Mouse (Mus musculus): ENCODE measurements at regions not wholly inside any gene's neighbourhood (a gene's known extent, or its start where the extent isn't known, plus 50 kb on each side); places are given as distances from the start of the nearest gene placed in this dataset.

DNA sequence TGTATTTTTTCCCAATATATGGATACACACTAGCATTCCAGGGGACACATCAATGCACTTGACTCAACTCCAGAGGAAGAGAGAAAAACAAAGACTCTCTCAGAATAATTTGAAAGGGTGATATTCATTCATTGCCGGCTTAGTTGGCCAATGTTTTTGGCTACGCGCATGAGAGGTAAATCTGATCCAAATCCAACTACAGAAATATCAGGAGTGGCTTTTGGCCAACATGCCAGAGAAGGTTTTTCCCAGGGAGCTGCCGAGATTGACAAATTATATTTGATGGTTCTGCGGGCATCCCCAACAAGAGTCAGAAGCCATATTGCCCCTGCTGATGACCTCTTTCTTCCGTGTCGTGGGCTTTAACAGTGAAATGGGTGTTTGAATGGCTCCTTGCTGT lies 135.3 kb downstream of the Cox18 start:
- Histone ChIP-seq H3K27ac (ENCODE audit: insufficient read depth, low read depth, low read length, poor library complexity, severe bottlenecking) (no peak overlapping the region), H3K4me1 (ENCODE audit: control insufficient read depth in 2 of 2, insufficient read depth in 2 of 2, low read length in 2 of 2, poor library complexity in 1 of 2) (no peaks in the 10 kb centered on the region), H3K9me3 (ENCODE audit: control insufficient read depth, insufficient read depth, low read depth, low read length) (no peaks in the 10 kb centered on the region), H3K4me3 (ENCODE audit: insufficient read depth in 1 of 2, low read depth in 1 of 2, low read length in 2 of 2, poor library complexity in 1 of 2, severe bottlenecking in 1 of 2) (no peak overlapping the region), H3K36me3 (ENCODE audit: control insufficient read depth, insufficient read depth, low read length, poor library complexity, severe bottlenecking) (no peaks in the 10 kb centered on the region), H3K9ac (ENCODE audit: insufficient read depth, low read depth, low read length, poor library complexity, severe bottlenecking) (no peak overlapping the region)
- in situ Hi-C loops (cut with MboI; ENCODE audit: low sequenced_read_pairs in 2 of 2, unreplicated experiment in 2 of 2) = no loop called here
- no peak for DNase-seq (ENCODE audit: low read depth, low spot score)
- no peak for TF ChIP-seq ZNF384 (IDR thresholded peaks at IDR 0.05; ENCODE audit: low read depth, low read length)
- no peak for TF ChIP-seq MAFK (IDR thresholded peaks at IDR 0.05; ENCODE audit: insufficient read depth, low read depth, low read length)

DNA sequence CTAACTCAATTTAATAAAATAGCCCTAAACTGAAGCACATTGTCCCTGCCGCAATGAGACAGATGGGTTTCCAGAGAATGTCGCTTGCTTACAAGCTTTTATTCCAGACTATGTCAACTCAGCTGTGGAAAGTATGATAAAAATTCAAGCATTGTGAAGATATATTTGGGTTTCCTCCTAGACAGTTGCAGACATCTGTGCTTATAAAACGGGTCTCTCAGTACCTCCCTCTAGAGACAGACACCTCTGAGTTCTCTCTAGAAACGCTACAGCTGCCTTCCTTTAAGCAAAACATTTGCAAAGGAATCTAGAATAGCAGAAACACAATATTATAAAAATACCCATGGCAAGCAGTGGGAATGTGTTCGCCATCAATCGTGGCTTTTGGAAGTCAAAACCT lies 137.3 kb downstream of the Cox18 start:
- H3K4me3 ChIP-seq (ENCODE audit: insufficient read depth in 1 of 2, low read depth in 1 of 2, low read length in 2 of 2, poor library complexity in 1 of 2, severe bottlenecking in 1 of 2) = no peak overlapping the region
- no peak overlapping the region for H3K9ac ChIP-seq (ENCODE audit: insufficient read depth, low read depth, low read length, poor library complexity, severe bottlenecking)
- no peaks in the 10 kb centered on the region for H3K4me1 ChIP-seq (ENCODE audit: control insufficient read depth in 2 of 2, insufficient read depth in 2 of 2, low read length in 2 of 2, poor library complexity in 1 of 2)
- no peak for TF ChIP-seq ZC3H11A (IDR thresholded peaks at IDR 0.05; ENCODE audit: borderline replicate concordance, low read depth, low read length)
- TF ChIP-seq CHD2 (IDR thresholded peaks at IDR 0.05; ENCODE audit: low read depth, low read length) = no peak
- TF ChIP-seq ZNF384 (IDR thresholded peaks at IDR 0.05; ENCODE audit: low read depth, low read length) = no peak
- TF ChIP-seq MAFK (IDR thresholded peaks at IDR 0.05; ENCODE audit: insufficient read depth, low read depth, low read length) = no peak
- no peak for TF ChIP-seq HCFC1 (IDR thresholded peaks at IDR 0.05; ENCODE audit: borderline replicate concordance, insufficient read depth, low read length)
- no peak overlapping the region for H3K27ac ChIP-seq (ENCODE audit: insufficient read depth, low read depth, low read length, poor library complexity, severe bottlenecking)
- in situ Hi-C loops (cut with MboI; ENCODE audit: low sequenced_read_pairs in 2 of 2, unreplicated experiment in 2 of 2) = no loop called here
- H3K36me3 ChIP-seq (ENCODE audit: control insufficient read depth, insufficient read depth, low read length, poor library complexity, severe bottlenecking) = no peaks in the 10 kb centered on the region
- DNase-seq (ENCODE audit: low read depth, low spot score) = no peak
- H3K9me3 ChIP-seq (ENCODE audit: control insufficient read depth, insufficient read depth, low read depth, low read length) = no peaks in the 10 kb centered on the region

DNA sequence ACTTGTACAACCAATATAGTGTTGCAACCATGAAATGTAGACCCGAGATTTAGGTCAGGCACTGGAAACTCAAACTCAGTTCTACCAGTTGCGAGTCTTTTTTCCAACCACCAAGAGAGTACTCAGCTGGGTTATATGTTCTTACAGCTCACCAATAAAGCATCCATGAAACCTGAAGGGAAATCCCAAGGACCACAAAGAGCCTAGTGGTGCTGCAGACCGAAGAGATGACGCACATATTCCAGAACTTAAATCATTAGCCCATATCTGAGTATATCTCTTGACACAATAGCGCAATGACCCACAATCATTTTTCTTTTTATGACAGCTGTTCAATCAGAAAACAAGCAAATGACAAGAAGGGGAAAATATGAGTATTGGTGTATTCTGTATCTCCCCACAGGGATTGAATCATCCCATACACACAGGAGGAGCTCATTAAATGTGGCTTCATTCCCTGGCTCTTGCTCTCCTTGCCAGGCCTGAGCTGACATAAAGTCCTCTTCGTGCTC lies 146.7 kb downstream of the Cox18 start:
- in situ Hi-C loops (cut with MboI; ENCODE audit: low sequenced_read_pairs in 2 of 2, unreplicated experiment in 2 of 2) = no loop called here
- Histone ChIP-seq H3K27ac (ENCODE audit: insufficient read depth, low read depth, low read length, poor library complexity, severe bottlenecking) (no peak overlapping the region), H3K36me3 (ENCODE audit: control insufficient read depth, insufficient read depth, low read length, poor library complexity, severe bottlenecking) (no peaks in the 10 kb centered on the region), H3K4me1 (ENCODE audit: control insufficient read depth in 2 of 2, insufficient read depth in 2 of 2, low read length in 2 of 2, poor library complexity in 1 of 2) (no peaks in the 10 kb centered on the region), H3K9me3 (ENCODE audit: control insufficient read depth, insufficient read depth, low read depth, low read length) (no peaks in the 10 kb centered on the region), H3K4me3 (ENCODE audit: insufficient read depth in 1 of 2, low read depth in 1 of 2, low read length in 2 of 2, poor library complexity in 1 of 2, severe bottlenecking in 1 of 2) (no peak overlapping the region), H3K9ac (ENCODE audit: insufficient read depth, low read depth, low read length, poor library complexity, severe bottlenecking) (no peak overlapping the region)
- no peak for TF ChIP-seq CHD2 (IDR thresholded peaks at IDR 0.05; ENCODE audit: low read depth, low read length)
- no peak for TF ChIP-seq MAFK (IDR thresholded peaks at IDR 0.05; ENCODE audit: insufficient read depth, low read depth, low read length)
- TF ChIP-seq ZNF384 (IDR thresholded peaks at IDR 0.05; ENCODE audit: low read depth, low read length) = no peak
- TF ChIP-seq HCFC1 (IDR thresholded peaks at IDR 0.05; ENCODE audit: borderline replicate concordance, insufficient read depth, low read length) = no peak
- no peak for DNase-seq (ENCODE audit: low read depth, low spot score)

DNA sequence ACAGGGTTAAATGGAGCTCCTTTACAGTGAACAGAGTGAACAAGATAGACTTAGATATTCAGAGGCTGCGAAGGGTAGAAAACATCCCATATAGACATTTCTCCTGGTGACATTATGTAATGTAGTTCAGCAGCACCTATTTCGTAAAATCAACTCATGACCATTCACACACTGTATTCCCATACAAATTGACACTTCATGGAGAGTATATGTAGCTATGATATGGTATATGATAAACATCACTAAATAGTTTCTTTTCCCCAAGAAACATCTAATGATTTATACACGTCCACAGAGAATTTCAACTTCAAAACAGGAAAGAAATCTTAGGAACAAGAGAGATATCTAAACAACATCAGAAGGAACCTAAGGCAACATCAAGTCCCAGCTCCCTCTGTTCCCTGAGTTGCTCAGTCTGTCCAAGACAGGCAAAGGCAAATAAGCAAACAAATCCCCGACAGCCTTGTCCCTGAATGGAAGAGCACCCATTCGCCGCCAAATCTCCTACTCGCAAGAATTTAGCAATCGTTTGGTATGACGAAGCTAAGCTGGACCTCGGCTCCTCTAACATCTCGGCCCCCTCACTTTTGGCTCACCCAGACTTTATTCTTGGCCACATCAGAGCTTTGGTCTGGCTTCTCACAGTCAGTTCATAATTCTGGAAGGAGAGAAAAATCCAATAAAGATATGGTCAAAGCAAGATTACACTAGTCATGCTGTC lies 148.0 kb downstream of the Cox18 start:
- TF ChIP-seq HCFC1 (IDR thresholded peaks at IDR 0.05; ENCODE audit: borderline replicate concordance, insufficient read depth, low read length) (no peak), CHD2 (IDR thresholded peaks at IDR 0.05; ENCODE audit: low read depth, low read length) (no peak), ZC3H11A (IDR thresholded peaks at IDR 0.05; ENCODE audit: borderline replicate concordance, low read depth, low read length) (no peak), ZNF384 (IDR thresholded peaks at IDR 0.05; ENCODE audit: low read depth, low read length) (no peak), MAFK (IDR thresholded peaks at IDR 0.05; ENCODE audit: insufficient read depth, low read depth, low read length) (no peak)
- Histone ChIP-seq H3K27ac (ENCODE audit: insufficient read depth, low read depth, low read length, poor library complexity, severe bottlenecking) (no peak overlapping the region), H3K36me3 (ENCODE audit: control insufficient read depth, insufficient read depth, low read length, poor library complexity, severe bottlenecking) (no peaks in the 10 kb centered on the region), H3K9ac (ENCODE audit: insufficient read depth, low read depth, low read length, poor library complexity, severe bottlenecking) (no peak overlapping the region), H3K9me3 (ENCODE audit: control insufficient read depth, insufficient read depth, low read depth, low read length) (no peaks in the 10 kb centered on the region), H3K4me3 (ENCODE audit: insufficient read depth in 1 of 2, low read depth in 1 of 2, low read length in 2 of 2, poor library complexity in 1 of 2, severe bottlenecking in 1 of 2) (no peak overlapping the region), H3K4me1 (ENCODE audit: control insufficient read depth in 2 of 2, insufficient read depth in 2 of 2, low read length in 2 of 2, poor library complexity in 1 of 2) (no peaks in the 10 kb centered on the region)
- in situ Hi-C loops (cut with MboI; ENCODE audit: low sequenced_read_pairs in 2 of 2, unreplicated experiment in 2 of 2) = no loop called here
- DNase-seq (ENCODE audit: low read depth, low spot score) = no peak

DNA sequence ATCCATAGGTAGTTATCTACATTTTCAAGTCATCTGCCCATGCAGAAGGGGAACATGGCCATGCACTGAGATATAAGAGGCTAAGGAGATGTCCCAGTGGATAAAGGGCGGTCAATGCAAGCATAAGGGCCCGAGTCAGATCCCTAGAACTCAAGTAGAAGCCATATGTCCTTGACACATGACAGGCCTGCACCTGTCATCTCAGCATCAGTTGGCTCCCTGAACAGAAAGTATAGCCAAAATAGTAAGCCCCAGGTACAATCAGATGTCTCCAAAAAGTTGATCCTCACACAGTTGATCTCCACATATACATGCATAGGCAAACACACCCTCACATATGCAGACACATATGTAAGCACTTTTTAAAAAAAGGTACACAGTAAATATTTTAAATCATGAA lies 152.0 kb downstream of the Cox18 start:
- Histone ChIP-seq H3K4me3 (ENCODE audit: insufficient read depth in 1 of 2, low read depth in 1 of 2, low read length in 2 of 2, poor library complexity in 1 of 2, severe bottlenecking in 1 of 2) (no peak overlapping the region), H3K9ac (ENCODE audit: insufficient read depth, low read depth, low read length, poor library complexity, severe bottlenecking) (no peak overlapping the region), H3K36me3 (ENCODE audit: control insufficient read depth, insufficient read depth, low read length, poor library complexity, severe bottlenecking) (no peaks in the 10 kb centered on the region), H3K4me1 (ENCODE audit: control insufficient read depth in 2 of 2, insufficient read depth in 2 of 2, low read length in 2 of 2, poor library complexity in 1 of 2) (no peaks in the 10 kb centered on the region), H3K27ac (ENCODE audit: insufficient read depth, low read depth, low read length, poor library complexity, severe bottlenecking) (no peak overlapping the region), H3K9me3 (ENCODE audit: control insufficient read depth, insufficient read depth, low read depth, low read length) (no peaks in the 10 kb centered on the region)
- TF ChIP-seq MAFK (IDR thresholded peaks at IDR 0.05; ENCODE audit: insufficient read depth, low read depth, low read length) (no peak), CHD2 (IDR thresholded peaks at IDR 0.05; ENCODE audit: low read depth, low read length) (no peak), HCFC1 (IDR thresholded peaks at IDR 0.05; ENCODE audit: borderline replicate concordance, insufficient read depth, low read length) (no peak), ZNF384 (IDR thresholded peaks at IDR 0.05; ENCODE audit: low read depth, low read length) (no peak), ZC3H11A (IDR thresholded peaks at IDR 0.05; ENCODE audit: borderline replicate concordance, low read depth, low read length) (no peak)
- DNase-seq (ENCODE audit: low read depth, low spot score) = no peak
- in situ Hi-C loops (cut with MboI; ENCODE audit: low sequenced_read_pairs in 2 of 2, unreplicated experiment in 2 of 2) = no loop called here
